Mouse (Mus musculus) layer of hippocampus, adult 2 months (tissue): ENCODE results near the gene Myh6. TPM values are rescaled to one million over a fixed set of nuclear protein-coding genes. Genes with fewer than 3 reads are reported as not detected.

Experiments
- DNase-seq, 2 experiments: peaks; one replicate each; pipeline ENCODE4 v3.0.0; 2022; ENCODE audit warnings: low spot score in 2 of 2
- H3K27ac ChIP-seq: fragments of 200-600 bp; 2 replicates; pipeline ENCODE4 v1.8.1; 2022
- H3K4me3 ChIP-seq: fragments of 200-600 bp; 2 replicates; pipeline ENCODE4 v1.8.1; 2022; ENCODE audit warnings: mild to moderate bottlenecking
- CTCF ChIP-seq: fragments of 200-600 bp; conservative IDR thresholded peaks from 2 replicates; pipeline ENCODE4 v1.8.1; 2022; ENCODE audit warnings: antibody characterized with exemption, mild to moderate bottlenecking, moderate library complexity
- total RNA-seq, 2 experiments: library from RNA; stranded (reverse); gene quantifications; 2 replicates each; pipeline ENCODE4 v1.2.3; 2021

The Myh6 gene
- total RNA-seq, 2 experiments from 2014 or later, result 2.5 to 3.0 TPM

DNA sequence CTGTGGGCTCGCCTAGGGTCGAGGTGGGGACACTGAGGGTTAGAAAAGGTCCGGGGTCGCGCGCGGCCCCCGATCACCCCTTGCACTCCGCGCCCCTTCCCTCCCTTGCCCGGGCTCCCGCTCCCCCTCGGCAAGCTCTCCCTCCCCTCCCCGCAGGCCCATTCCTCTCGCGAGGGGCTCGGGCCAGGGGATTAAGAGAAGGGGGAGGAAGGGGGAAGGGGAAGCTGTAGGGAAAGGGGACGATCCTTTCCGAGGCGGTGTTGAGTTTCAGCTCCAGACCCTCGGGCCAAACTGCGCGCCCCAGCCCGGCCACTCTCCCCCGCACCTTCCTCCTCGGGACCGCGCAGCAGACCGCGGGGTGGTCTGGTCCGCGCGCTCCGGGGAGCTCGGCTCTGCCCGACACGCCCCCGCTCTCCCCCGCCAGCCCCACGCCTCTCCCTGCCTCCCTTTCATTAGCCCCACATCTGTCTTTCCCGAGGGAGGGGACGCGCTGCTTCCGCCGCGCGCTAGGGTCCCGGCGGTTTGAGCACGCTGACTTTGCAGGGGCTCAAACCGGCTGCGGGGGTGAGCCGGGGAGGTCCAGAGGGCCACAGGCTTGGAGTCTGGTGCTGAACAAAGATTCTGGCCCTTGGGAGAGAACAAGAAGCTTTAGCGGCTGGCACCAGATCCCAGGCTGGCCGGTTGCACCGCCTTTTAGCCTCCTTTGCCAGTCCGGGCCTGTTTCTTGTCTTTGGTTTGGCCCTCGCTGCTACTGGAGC lies 40.1 kb downstream of the Myh6 start:
- H3K4me3 ChIP-seq, result peak overlapping the region; percentile 61
- DNase-seq, result peak in 1 of 2 experiments; percentile 45
- TF ChIP-seq CTCF, result no peak
- H3K27ac ChIP-seq, result peak overlapping the region; percentile 93

GRCm38 (mm10) chr14:54925349-54926342 lies 41.1 kb downstream of the Myh6 start, which contains the start of gene Efs:
Gene Efs, minus strand, starts transcription at chr14:54926126.
- DNase-seq, result peak in 1 of 2 experiments; percentile 42
- Histone ChIP-seq H3K27ac (peak within 1 kb of the TSS; percentile 93), H3K4me3 (peak within 1 kb of the TSS; percentile 61)
- no peak for TF ChIP-seq CTCF

- no peak for DNase-seq
- Histone ChIP-seq H3K27ac (peak overlapping the region; percentile 93), H3K4me3 (peak overlapping the region; percentile 61; the same call in 1 of the 2 replicates)
- no peak for TF ChIP-seq CTCF
Observed at GRCm38 (mm10) chr14:54924641-54925348, 41.9 kb downstream of the Myh6 start.

- no peak overlapping the region for H3K4me3 ChIP-seq
- H3K27ac ChIP-seq, result no peak overlapping the region
- DNase-seq, result no peak
- no peak for TF ChIP-seq CTCF
Observed at GRCm38 (mm10) chr14:54920076-54920685, 46.5 kb downstream of the Myh6 start.

GRCm38 (mm10) chr14:54913343-54913742 lies 53.4 kb downstream of the Myh6 start:
- TF ChIP-seq CTCF, result no peak
- peak overlapping the region; percentile 100 for H3K27ac ChIP-seq
- H3K4me3 ChIP-seq, result peak overlapping the region; percentile 99
- DNase-seq, result no peak

GRCm38 (mm10) chr14:54912886-54913285 lies 53.8 kb downstream of the Myh6 start, which contains the start of gene Slc22a17:
Gene Slc22a17, minus strand, starts transcription at chr14:54913132.
- Histone ChIP-seq H3K4me3 (peak within 1 kb of the TSS; percentile 99), H3K27ac (peak within 1 kb of the TSS; percentile 100)
- TF ChIP-seq CTCF, result no peak; the same call in 1 of the 2 replicates
- DNase-seq, result peak; percentile 84 to 86

GRCm38 (mm10) chr14:54912109-54912850 lies 54.4 kb downstream of the Myh6 start:
- DNase-seq, result no peak
- Histone ChIP-seq H3K27ac (peak overlapping the region; percentile 100), H3K4me3 (peak overlapping the region; percentile 99)
- TF ChIP-seq CTCF, result no peak

GRCm38 (mm10) chr14:54908682-54909081 lies 58.0 kb downstream of the Myh6 start:
- no peak overlapping the region for H3K4me3 ChIP-seq
- no peak for TF ChIP-seq CTCF
- H3K27ac ChIP-seq, result peak overlapping the region; percentile 36; the same call in 1 of the 2 replicates
- no peak for DNase-seq

DNA sequence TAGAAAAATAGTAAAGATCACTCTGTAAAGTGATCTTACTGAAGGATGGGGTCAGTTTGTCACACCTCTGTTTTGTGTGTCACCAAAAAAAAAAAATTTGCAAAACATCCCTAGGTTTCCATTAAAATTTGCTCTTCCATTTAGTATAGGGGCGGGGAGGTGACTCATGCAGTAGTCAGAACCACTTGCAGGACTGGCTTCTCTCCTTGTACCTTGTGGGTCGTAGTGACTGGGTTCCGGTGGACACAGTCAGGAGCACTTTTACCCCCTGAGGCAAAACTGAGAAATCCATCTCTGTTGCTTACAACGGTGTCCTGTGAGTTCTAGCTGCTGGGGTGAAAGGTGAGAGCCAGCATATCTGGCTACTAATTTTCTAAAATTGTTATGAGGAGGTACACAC lies 63.1 kb downstream of the Myh6 start:
- H3K4me3 ChIP-seq, result no peak overlapping the region
- no peak for TF ChIP-seq CTCF
- no peak overlapping the region for H3K27ac ChIP-seq
- no peak for DNase-seq

- no peak overlapping the region for H3K4me3 ChIP-seq
- H3K27ac ChIP-seq, result peak overlapping the region; percentile 61
- peak; percentile 95 for TF ChIP-seq CTCF
- peak; percentile 83 to 87 for DNase-seq
Observed at GRCm38 (mm10) chr14:54900383-54900782, 66.3 kb downstream of the Myh6 start.

DNA sequence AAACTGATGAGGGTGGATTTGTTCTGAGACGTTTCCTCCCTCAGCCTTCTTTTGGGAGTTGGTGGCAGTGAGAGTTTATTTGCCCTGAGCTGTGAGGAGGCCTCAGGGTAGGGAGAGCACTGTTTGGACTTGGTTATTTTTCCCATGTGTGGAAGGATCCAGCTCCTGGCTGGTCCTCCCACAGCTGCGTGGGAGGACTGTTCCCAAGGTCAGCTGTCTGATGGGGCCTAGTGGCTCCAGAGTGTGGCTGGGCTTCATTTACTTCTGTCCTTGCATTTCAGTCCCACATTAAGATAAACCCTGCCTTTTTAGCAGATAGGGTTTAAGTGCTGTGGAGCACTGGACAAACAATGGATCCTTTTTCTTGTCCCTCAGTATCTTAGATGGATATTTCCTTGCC lies 69.3 kb downstream of the Myh6 start:
- no peak for TF ChIP-seq CTCF
- no peak for DNase-seq
- H3K27ac ChIP-seq, result no peak overlapping the region
- no peak overlapping the region for H3K4me3 ChIP-seq
